Mouse (Mus musculus) olfactory bulb, adult 2 months (tissue): ENCODE measurements at regions not wholly inside any gene's neighbourhood (a gene's known extent, or its start where the extent isn't known, plus 50 kb on each side); places are given as distances from the start of the nearest gene placed in this dataset.

Experiments
- CTCF ChIP-seq: fragments of 200-500 bp; IDR thresholded peaks from 2 replicates; pipeline ENCODE4 v1.5.1; 2012; ENCODE audit warnings: low read depth, mild to moderate bottlenecking, low read length, moderate library complexity; ENCODE audit not compliant: insufficient read depth
- POLR2A ChIP-seq: fragments of 200-500 bp; IDR thresholded peaks from 2 replicates; pipeline ENCODE4 v1.6.1; 2012; ENCODE audit warnings: mild to moderate bottlenecking, low read depth, low read length, moderate library complexity; ENCODE audit not compliant: insufficient read depth

DNA sequence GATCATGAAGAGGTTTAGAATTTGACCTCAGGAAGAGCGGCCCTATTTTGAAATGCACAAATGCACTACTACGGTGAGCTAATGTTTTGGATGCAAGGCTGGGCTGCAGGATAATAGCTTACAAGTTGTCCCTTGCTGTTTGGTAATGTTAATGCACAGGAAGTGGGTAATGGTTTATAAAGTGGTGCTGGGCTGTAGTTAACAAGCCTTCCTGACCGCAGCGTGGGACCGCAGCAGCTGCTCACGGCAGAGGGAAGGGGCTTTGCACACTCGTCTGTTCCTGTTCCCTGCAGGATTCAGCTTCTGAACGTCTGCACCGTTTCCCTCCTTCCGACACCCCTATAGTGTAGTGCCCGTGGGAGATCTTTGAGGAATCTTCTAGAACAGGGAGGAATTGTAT lies 258.4 kb upstream of the Nr5a2 start:
- TF ChIP-seq CTCF (no peak), POLR2A (no peak)
